Mouse (Mus musculus) layer of hippocampus, adult 9-10 months (tissue): ENCODE data around the gene Ywhae.
A peak's percentile ranks its signal among the peaks of the same experiment; 100 is the strongest.

Source experiments
- DNase-seq: peaks from one replicate; pipeline ENCODE4 v3.0.0; 2022; ENCODE audit warnings: low spot score

Ywhae gene

GRCm38 (mm10) chr11:75794602-75795320 lies 62.1 kb downstream of the Ywhae start:
- no peak for DNase-seq

- no peak for DNase-seq
Measured at GRCm38 (mm10) chr11:75795321-75795636, 62.6 kb downstream of the Ywhae start.

- DNase-seq: peak; percentile 25
Measured at GRCm38 (mm10) chr11:75796029-75796445, 63.4 kb downstream of the Ywhae start, which contains the start of gene Doc2b. TSS of gene Doc2b (minus strand) at chr11:75796049.

- DNase-seq: no peak
Measured at GRCm38 (mm10) chr11:75796536-75797246, 64.0 kb downstream of the Ywhae start.

- DNase-seq: no peak
Measured at GRCm38 (mm10) chr11:75801369-75801768, 68.7 kb downstream of the Ywhae start.

GRCm38 (mm10) chr11:75801771-75802550 lies 69.3 kb downstream of the Ywhae start:
- no peak for DNase-seq

GRCm38 (mm10) chr11:75807486-75807885 lies 74.8 kb downstream of the Ywhae start:
- no peak for DNase-seq

GRCm38 (mm10) chr11:75810526-75810925 lies 77.9 kb downstream of the Ywhae start:
- DNase-seq: no peak

- no peak for DNase-seq
Measured at GRCm38 (mm10) chr11:75811900-75812299, 79.2 kb downstream of the Ywhae start.

GRCm38 (mm10) chr11:75813085-75813484 lies 80.4 kb downstream of the Ywhae start:
- DNase-seq: no peak
